Mouse (Mus musculus) forebrain, embryonic 15.5 days (tissue): Measurements from ENCODE around the gene Lamb2. TPM values are rescaled to one million over a fixed set of nuclear protein-coding genes. Genes with fewer than 3 reads are reported as not detected.

Source experiments
- ATAC-seq: fragments of 200-750 bp; cut with Nextera tagmentation; replicated peaks from 2 replicates; pipeline ENCODE4 v1.8.0; 2017; ENCODE audit warnings: mild to moderate bottlenecking, moderate TSS enrichment, moderate library complexity
- H3K27ac ChIP-seq: fragments of 300-500 bp; sonication (generic); replicated peaks from 2 replicates; pipeline ENCODE4 v1.5.1; 2015; ENCODE audit warnings: mild to moderate bottlenecking, inconsistent platforms
- H3K27me3 ChIP-seq: fragments of 300-500 bp; sonication (generic); 2 replicates; pipeline ENCODE4 v1.6.1; 2015; ENCODE audit warnings: inconsistent platforms
- H3K36me3 ChIP-seq: fragments of 300-500 bp; sonication (generic); 2 replicates; pipeline ENCODE4 v1.6.1; 2015; ENCODE audit warnings: mild to moderate bottlenecking, inconsistent platforms
- H3K4me1 ChIP-seq: fragments of 300-500 bp; sonication (generic); 2 replicates; pipeline ENCODE4 v1.6.1; 2015; ENCODE audit warnings: inconsistent platforms
- H3K4me2 ChIP-seq: fragments of 300-500 bp; sonication (generic); replicated peaks from 2 replicates; pipeline ENCODE4 v1.6.1; 2015; ENCODE audit warnings: mild to moderate bottlenecking, inconsistent platforms
- H3K4me3 ChIP-seq: fragments of 300-500 bp; sonication (generic); 2 replicates; pipeline ENCODE4 v1.5.1; 2015; ENCODE audit warnings: mild to moderate bottlenecking, inconsistent platforms
- H3K9ac ChIP-seq: fragments of 300-500 bp; sonication (generic); replicated peaks from 2 replicates; pipeline ENCODE4 v1.6.1; 2015; ENCODE audit warnings: mild to moderate bottlenecking, inconsistent platforms
- H3K9me3 ChIP-seq: fragments of 300-500 bp; sonication (generic); 2 replicates; pipeline ENCODE4 v1.6.1; 2016; ENCODE audit warnings: inconsistent platforms
- WGBS: fragments of 180-500 bp; shearing (Covaris S2); methylation state at CpG from one replicate; pipeline ENCODE4 v1.1.7; 2015; ENCODE audit warnings: mixed read lengths; 5-methylcytosine and 5-hydroxymethylcytosine counted together
- polyA plus RNA-seq: library from polyadenylated mRNA; unstranded; fragments of >200 nt; fragmentation: Nextera tagmentation; extraction: Ambion mirVana; gene quantifications from 2 replicates; pipeline ENCODE4 v1.2.1, GENCODE M21; 2015

The Lamb2 gene
- polyA plus RNA-seq, 1 experiment from 2014 or later = 15.7 TPM

DNA sequence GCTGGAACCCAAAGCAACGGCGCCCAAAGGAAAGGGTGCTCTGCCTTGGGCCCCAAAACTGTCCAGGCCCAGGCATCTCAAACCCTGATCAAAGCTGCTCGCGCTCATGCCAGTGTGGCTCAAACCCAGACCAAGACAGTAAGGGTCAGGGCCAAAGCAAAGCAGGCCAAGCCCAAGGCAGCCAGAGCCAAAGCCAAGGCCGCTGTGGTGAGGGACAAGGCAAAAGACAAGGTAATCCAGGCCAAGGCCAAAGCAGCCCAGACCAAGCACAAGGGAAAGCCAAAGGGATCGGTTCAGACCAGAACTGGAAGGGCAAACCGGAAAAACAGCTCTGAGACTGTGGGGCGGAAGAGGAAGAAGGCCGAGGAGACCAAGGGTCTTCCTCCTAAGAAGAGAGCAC lies 15.8 kb upstream of the Lamb2 start:
- Histone ChIP-seq H3K4me3 (no peak overlapping the region), H3K9me3 (no peaks in the 10 kb centered on the region), H3K4me1 (peaks cover 15% of the 10 kb centered on the region), H3K27me3 (no peaks in the 10 kb centered on the region), H3K27ac (no peak overlapping the region), H3K9ac (no peak overlapping the region), H3K36me3 (peaks cover 41% of the 10 kb centered on the region), H3K4me2 (no peak overlapping the region)
- ATAC-seq = no peak
- 97% methylated on average over 9 of the region's 9 CpGs for WGBS

DNA sequence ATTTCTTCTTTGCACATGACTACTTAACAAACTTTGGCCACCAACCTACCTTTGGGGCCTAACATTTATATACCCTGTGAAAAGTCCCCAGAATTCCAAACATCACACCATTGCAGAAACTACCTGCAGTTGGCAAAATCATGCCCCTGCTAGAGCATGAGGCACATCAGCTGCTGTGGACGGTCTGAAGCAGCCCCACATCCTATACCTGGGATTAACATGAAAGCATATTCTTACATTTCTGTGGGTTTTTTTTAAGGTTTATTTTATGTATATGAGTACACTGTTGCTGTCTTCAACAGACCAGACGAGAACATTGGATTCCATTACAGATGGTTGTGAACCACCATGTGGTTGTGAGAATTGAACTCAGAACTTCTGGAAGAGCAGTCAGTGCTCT lies 13.3 kb upstream of the Lamb2 start:
- Histone ChIP-seq H3K4me3 (no peak overlapping the region), H3K27me3 (no peaks in the 10 kb centered on the region), H3K36me3 (peaks cover 41% of the 10 kb centered on the region)

DNA sequence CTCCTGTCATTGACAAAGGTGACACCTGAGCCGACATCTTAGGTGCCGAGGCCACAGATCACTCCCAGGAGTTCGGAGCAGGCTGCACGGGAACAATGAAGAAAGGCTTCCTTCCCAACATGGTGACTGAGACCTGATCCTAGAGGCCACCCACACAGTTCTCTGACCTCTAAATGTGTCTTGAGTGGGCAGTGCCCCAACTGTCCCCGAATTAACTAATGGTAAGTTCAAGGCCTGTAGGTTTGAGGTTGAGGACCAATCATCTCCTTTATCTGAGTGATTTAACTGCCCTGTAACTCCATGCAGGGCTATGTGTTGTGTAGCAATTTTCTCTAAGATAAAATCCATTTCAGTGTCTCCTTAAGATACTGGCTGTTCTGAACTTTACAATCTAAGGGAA lies 10.1 kb upstream of the Lamb2 start:
- no peak overlapping the region for H3K27ac ChIP-seq
- WGBS = 77% methylated on average over 5 of the region's 5 CpGs
- no peak overlapping the region for H3K9ac ChIP-seq
- H3K9me3 ChIP-seq = no peaks in the 10 kb centered on the region
- H3K36me3 ChIP-seq = peaks cover 26% of the 10 kb centered on the region
- no peak for ATAC-seq
- no peak overlapping the region for H3K4me2 ChIP-seq
- no peaks in the 10 kb centered on the region for H3K27me3 ChIP-seq
- H3K4me3 ChIP-seq = no peak overlapping the region
- H3K4me1 ChIP-seq = no peaks in the 10 kb centered on the region

More for the DNA sequence above, 13.3 kb upstream of the Lamb2 start:
- H3K9me3 ChIP-seq = no peaks in the 10 kb centered on the region
- 95% methylated on average over 2 of the region's 2 CpGs for WGBS
- ATAC-seq = no peak
- no peak overlapping the region for H3K9ac ChIP-seq
- H3K27ac ChIP-seq = no peak overlapping the region
- no peak overlapping the region for H3K4me2 ChIP-seq
- peaks cover 10% of the 10 kb centered on the region for H3K4me1 ChIP-seq

DNA sequence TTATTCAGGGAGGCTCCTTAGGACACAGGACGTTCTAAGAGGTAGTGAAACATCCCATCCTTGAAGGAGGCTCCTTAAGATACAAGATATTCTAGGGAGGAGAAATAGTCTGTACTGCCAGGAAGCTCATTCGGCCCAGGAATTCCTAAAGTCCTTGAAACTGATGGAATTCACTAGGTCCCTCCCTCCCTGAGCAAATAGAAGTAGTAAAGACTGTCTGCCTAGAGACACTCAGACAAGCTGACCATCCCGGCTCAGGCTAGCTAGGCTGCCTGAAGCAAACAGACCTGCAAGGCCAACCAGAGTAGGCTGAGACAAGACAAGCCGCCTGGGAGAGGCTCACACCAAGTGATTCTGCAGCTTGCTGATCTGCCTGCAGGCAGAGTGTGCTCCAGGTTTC lies 9.7 kb upstream of the Lamb2 start:
- no peak for ATAC-seq
- Histone ChIP-seq H3K27me3 (no peaks in the 10 kb centered on the region), H3K36me3 (peaks cover 22% of the 10 kb centered on the region), H3K4me2 (no peak overlapping the region), H3K27ac (no peak overlapping the region), H3K9ac (no peak overlapping the region), H3K4me3 (no peak overlapping the region), H3K4me1 (no peaks in the 10 kb centered on the region), H3K9me3 (no peaks in the 10 kb centered on the region)
- 79% methylated on average over 4 of the region's 4 CpGs for WGBS

DNA sequence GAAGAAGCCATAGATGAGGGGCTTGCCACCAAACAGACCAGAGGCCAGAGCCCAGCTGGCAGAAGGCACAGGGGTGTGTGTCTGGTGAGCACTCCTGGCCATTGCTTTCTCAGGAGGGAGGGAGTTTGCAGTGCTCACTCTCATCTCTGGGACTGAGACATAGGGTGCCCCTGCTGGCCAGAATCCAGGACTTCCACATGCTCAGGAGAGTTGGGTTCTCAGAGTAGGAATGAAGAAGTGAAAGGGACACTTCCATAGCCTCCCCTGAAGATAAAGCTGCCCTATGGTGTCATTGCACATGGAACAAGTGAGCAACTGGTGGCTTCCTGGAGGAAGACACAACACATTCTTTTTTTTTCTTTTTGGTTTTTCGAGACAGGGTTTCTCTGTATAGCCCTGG lies 5.0 kb upstream of the Lamb2 start:
- ATAC-seq = no peak
- 62% methylated on average over 1 of the region's 1 CpGs for WGBS
- no peak overlapping the region for H3K27ac ChIP-seq
- no peaks in the 10 kb centered on the region for H3K27me3 ChIP-seq
- no peaks in the 10 kb centered on the region for H3K36me3 ChIP-seq
- H3K4me2 ChIP-seq = no peak overlapping the region
- H3K9ac ChIP-seq = no peak overlapping the region
- peaks cover 11% of the 10 kb centered on the region for H3K4me1 ChIP-seq
- H3K9me3 ChIP-seq = no peaks in the 10 kb centered on the region
- H3K4me3 ChIP-seq = no peak overlapping the region

DNA sequence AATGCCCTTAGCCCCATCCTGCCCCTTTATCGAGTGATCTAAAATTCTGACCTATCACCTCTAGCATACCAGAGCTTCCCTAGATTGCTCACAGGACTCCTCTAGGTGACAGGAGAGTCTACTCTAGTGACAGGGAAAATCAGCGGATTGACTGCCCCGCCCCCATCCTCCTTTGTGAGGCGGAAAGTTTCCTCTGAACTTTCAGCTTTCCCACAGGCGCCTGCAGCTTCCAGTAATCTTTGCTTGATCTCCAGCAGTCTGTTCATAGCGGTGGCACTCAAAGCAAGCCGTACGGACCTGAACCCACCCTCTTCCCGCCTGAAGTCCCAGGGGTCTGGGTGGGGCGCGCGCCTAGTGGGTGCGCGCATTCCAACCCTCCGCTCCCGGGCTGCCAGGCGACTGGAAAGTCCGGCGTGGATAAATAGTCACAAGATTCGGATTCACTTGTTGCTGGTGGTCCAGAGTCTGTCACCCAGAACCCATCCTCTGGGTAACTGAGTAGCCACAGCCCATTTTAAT lies 839 bp upstream of the Lamb2 start:
- Histone ChIP-seq H3K4me2 (peak overlapping the region; percentile 49), H3K27ac (peak overlapping the region; percentile 25; the same call in 1 of the 2 replicates), H3K9me3 (no peaks in the 10 kb centered on the region), H3K4me3 (peak overlapping the region; percentile 41), H3K27me3 (no peaks in the 10 kb centered on the region), H3K9ac (0 out of 2 replicates have a peak overlapping the region, but pooled peaks have one; percentile 28), H3K4me1 (peaks cover 19% of the 10 kb centered on the region), H3K36me3 (no peaks in the 10 kb centered on the region)
- peak; percentile 55 for ATAC-seq
- WGBS = under 1% methylated on average over 20 of the region's 20 CpGs

DNA sequence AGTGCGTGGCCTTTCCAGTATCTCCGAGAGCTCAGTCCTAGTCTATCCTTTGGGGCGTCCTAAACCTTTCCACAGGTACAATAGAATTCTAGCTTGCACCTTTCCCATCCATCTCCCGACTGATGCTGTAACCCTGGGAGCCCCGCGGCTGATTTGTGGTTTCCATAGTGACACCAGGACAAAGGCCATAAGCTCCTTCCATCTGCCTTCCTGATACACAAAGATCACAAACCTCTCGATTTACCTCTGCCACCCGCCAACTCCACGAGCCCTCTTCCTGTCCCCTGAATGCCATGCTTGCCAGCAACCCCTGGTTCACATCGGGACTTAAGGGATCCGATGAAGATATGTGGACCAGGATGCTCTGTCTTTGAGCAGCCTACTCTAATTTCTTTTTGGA lies 295 bp upstream of the Lamb2 start:
- Histone ChIP-seq H3K4me1 (peaks cover 19% of the 10 kb centered on the region), H3K9ac (0 out of 2 replicates have a peak overlapping the region, but pooled peaks have one; percentile 28), H3K27me3 (no peaks in the 10 kb centered on the region), H3K4me3 (peak overlapping the region; percentile 41), H3K27ac (peak overlapping the region; percentile 25; the same call in 1 of the 2 replicates), H3K4me2 (peak overlapping the region; percentile 49), H3K36me3 (no peaks in the 10 kb centered on the region), H3K9me3 (no peaks in the 10 kb centered on the region)
- WGBS = 24% methylated on average over 11 of the region's 11 CpGs
- ATAC-seq = peak; percentile 7; the same call in 1 of the 2 replicates

DNA sequence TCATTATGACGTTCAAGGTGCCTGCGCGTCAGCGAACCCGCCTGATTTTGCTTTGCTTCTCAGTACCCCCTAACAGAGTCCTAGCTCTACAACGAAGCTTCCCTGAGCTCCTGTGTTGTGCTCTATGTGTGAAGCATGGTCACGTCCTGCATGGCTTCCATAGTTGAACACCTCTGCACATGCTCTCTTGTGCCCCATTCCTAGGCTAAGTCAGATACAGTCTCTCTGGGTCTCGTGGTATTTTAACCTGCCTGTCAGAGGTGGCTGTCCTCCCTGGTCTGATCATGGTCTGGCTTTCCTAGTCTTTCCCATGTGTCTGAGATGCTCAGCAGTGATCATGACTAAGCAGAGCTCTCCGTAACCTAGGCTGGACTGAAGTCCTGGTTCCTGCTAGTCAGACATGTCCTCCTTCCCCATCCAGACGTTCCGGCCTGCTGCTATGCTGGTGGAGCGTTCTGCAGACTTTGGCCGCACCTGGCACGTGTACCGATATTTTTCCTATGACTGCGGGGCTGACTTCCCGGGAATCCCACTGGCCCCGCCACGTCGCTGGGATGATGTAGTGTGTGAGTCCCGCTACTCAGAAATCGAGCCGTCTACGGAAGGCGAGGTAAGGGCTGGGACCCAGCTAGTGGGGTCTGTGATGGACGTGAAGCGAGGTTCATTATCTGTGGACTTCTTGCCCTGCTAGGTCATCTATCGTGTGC lies 1.4 kb downstream of the Lamb2 start:
- WGBS = 93% methylated on average over 28 of the region's 28 CpGs
- no peaks in the 10 kb centered on the region for H3K27me3 ChIP-seq
- H3K36me3 ChIP-seq = no peaks in the 10 kb centered on the region
- no peak overlapping the region for H3K4me3 ChIP-seq
- no peak overlapping the region for H3K27ac ChIP-seq
- H3K4me1 ChIP-seq = peaks cover 19% of the 10 kb centered on the region
- no peak overlapping the region for H3K4me2 ChIP-seq
- no peak overlapping the region for H3K9ac ChIP-seq
- no peaks in the 10 kb centered on the region for H3K9me3 ChIP-seq
- ATAC-seq = no peak

DNA sequence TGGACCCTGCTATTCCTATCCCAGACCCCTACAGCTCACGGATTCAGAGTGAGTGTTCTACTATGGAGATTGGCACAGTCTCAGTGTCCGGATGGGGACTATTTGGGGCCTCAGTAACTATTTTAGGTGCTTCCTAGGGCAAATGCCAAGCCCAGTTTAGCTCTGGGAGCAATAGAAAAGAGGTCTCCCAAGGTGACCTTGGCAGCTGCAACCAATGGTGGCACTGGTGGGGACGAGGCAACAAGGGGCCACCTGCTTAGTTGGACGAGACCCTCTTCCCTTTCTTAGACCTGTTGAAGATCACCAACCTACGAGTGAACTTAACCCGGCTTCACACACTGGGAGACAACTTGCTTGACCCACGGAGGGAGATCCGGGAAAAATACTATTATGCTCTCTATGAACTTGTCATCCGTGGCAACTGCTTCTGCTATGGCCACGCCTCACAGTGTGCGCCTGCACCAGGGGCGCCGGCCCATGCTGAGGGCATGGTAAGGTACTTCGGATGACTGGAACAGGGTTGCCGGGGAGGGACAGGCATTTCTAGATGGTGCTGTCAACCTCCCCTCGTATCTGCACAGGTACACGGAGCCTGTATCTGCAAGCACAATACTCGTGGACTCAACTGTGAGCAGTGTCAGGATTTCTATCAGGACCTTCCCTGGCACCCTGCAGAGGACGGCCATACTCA lies 2.1 kb downstream of the Lamb2 start:
- H3K27me3 ChIP-seq = no peaks in the 10 kb centered on the region
- H3K4me3 ChIP-seq = no peak overlapping the region
- H3K36me3 ChIP-seq = no peaks in the 10 kb centered on the region
- no peak for ATAC-seq
- no peak overlapping the region for H3K9ac ChIP-seq
- WGBS = 90% methylated on average over 19 of the region's 19 CpGs
- no peaks in the 10 kb centered on the region for H3K9me3 ChIP-seq
- H3K4me2 ChIP-seq = no peak overlapping the region
- H3K27ac ChIP-seq = no peak overlapping the region
- H3K4me1 ChIP-seq = peaks cover 19% of the 10 kb centered on the region

DNA sequence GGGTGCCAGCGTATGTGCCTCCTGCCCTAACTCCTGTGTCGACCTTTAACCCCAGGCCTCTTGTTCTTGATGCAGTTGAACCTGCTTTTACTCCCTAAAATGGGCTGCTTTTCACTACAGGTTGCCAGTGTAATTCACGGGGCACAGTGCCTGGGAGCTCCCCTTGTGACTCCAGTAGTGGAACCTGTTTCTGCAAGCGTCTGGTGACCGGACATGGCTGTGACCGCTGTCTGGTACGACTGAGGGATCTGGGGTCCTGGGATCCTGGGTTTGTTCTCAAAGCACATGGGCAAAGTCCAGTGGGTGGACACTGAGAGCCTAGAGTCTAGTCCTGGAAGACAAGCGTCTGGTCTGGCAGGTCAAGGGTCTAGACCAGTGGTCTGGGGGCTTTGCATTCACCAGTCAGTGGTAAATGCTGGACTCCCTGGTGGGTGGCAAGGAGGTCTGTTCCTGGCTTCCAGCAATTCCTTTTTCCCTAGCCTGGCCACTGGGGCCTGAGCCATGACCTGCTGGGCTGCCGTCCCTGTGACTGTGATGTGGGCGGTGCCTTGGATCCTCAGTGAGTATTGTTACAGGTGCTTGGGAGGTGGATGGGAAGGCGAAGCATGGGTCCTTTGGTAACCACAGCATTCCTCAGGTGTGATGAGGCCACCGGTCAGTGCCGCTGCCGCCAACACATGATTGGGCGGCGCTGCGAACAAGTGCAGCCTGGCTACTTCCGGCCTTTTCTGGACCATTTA lies 3.7 kb downstream of the Lamb2 start:
- peaks cover 19% of the 10 kb centered on the region for H3K4me1 ChIP-seq
- 95% methylated on average over 18 of the region's 18 CpGs for WGBS

DNA sequence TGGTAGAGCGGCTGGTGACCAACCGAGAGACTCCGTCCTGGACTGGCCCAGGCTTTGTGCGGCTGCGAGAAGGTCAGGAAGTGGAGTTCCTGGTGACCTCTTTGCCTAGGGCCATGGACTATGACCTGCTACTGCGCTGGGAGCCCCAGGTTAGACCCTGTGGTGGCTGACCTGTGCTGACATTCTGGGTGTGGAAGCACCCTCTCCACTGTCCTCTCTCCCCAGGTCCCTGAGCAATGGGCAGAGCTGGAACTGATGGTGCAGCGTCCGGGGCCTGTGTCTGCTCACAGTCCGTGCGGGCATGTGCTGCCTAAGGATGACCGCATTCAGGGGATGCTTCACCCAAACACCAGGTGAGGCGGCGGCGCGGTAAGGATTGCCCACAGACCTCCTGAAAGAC lies 4.5 kb downstream of the Lamb2 start:
- H3K4me3 ChIP-seq = no peak overlapping the region
- ATAC-seq = no peak
- no peak overlapping the region for H3K27ac ChIP-seq
- H3K9me3 ChIP-seq = no peaks in the 10 kb centered on the region
- H3K4me2 ChIP-seq = no peak overlapping the region
- H3K27me3 ChIP-seq = no peaks in the 10 kb centered on the region
- H3K9ac ChIP-seq = no peak overlapping the region
- WGBS = 97% methylated on average over 15 of the region's 15 CpGs
- H3K36me3 ChIP-seq = no peaks in the 10 kb centered on the region
- peaks cover 13% of the 10 kb centered on the region for H3K4me1 ChIP-seq

More for the DNA sequence above, 3.7 kb downstream of the Lamb2 start:
- Histone ChIP-seq H3K27me3 (no peaks in the 10 kb centered on the region), H3K4me3 (no peak overlapping the region), H3K27ac (no peak overlapping the region), H3K36me3 (no peaks in the 10 kb centered on the region), H3K9ac (no peak overlapping the region), H3K9me3 (no peaks in the 10 kb centered on the region), H3K4me2 (no peak overlapping the region)
- no peak for ATAC-seq

DNA sequence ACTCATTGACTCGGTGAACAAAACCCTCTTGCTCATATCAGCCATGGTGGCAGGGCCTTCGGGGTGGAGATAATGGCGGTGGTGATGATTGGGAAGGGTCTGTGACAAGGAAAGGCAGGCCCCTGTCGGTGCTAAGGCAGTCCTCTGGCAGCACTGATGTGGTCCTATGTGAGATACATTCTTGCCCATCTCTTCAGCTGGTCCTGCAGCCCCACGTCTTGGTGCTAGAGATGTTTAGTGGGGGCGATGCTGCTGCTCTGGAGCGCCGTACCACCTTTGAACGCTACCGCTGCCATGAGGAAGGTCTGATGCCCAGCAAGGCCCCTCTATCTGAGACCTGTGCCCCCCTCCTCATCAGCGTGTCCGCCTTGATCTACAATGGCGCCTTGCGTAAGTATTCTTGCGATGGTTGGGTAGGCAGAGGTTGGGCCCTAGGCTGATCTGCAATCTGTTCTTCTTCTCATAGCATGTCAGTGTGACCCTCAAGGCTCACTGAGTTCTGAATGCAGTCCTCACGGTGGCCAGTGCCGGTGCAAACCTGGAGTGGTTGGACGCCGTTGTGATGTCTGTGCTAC lies 5.9 kb downstream of the Lamb2 start:
- ATAC-seq = no peak
- Histone ChIP-seq H3K27me3 (no peaks in the 10 kb centered on the region), H3K4me1 (peaks cover 6% of the 10 kb centered on the region), H3K9ac (no peak overlapping the region), H3K9me3 (no peaks in the 10 kb centered on the region), H3K4me3 (no peak overlapping the region), H3K27ac (no peak overlapping the region), H3K36me3 (no peaks in the 10 kb centered on the region), H3K4me2 (no peak overlapping the region)
- 95% methylated on average over 19 of the region's 19 CpGs for WGBS
